Mouse (Mus musculus) midbrain, embryonic 16.5 days (tissue): Measurements from ENCODE around the gene Ndufv3. TPM values are rescaled to one million over a fixed set of nuclear protein-coding genes. Genes with fewer than 3 reads are reported as not detected.

Source experiments
- ATAC-seq: fragments of 200-750 bp; cut with Nextera tagmentation; 2 replicates; pipeline ENCODE4 v1.8.0; 2017; ENCODE audit warnings: moderate TSS enrichment
- H3K27ac ChIP-seq: fragments of 300-500 bp; sonication (generic); 2 replicates; pipeline ENCODE4 v1.5.1; 2014; ENCODE audit warnings: mild to moderate bottlenecking, low read length, mixed read lengths
- H3K27me3 ChIP-seq: fragments of 300-500 bp; sonication (generic); 2 replicates; pipeline ENCODE4 v1.6.1; 2014; ENCODE audit warnings: low read depth, low read length, mixed read lengths; ENCODE audit not compliant: control insufficient read depth, insufficient read depth
- H3K36me3 ChIP-seq: fragments of 300-500 bp; sonication (generic); 2 replicates; pipeline ENCODE4 v1.6.1; 2014; ENCODE audit warnings: mild to moderate bottlenecking, low read length, moderate library complexity, mixed read lengths; ENCODE audit not compliant: control insufficient read depth, insufficient read depth
- H3K4me1 ChIP-seq: fragments of 300-500 bp; sonication (generic); 2 replicates; pipeline ENCODE4 v1.6.1; 2014; ENCODE audit warnings: mild to moderate bottlenecking, low read length, mixed read lengths; ENCODE audit not compliant: control insufficient read depth, insufficient read depth
- H3K4me2 ChIP-seq: fragments of 300-500 bp; sonication (generic); 2 replicates; pipeline ENCODE4 v1.6.1; 2014; ENCODE audit warnings: mild to moderate bottlenecking, low read length, mixed read lengths
- H3K4me3 ChIP-seq: fragments of 300-500 bp; sonication (generic); 2 replicates; pipeline ENCODE4 v1.5.1; 2014; ENCODE audit warnings: low read depth, mild to moderate bottlenecking, low read length, moderate library complexity, mixed read lengths
- H3K9ac ChIP-seq: fragments of 300-500 bp; sonication (generic); 2 replicates; pipeline ENCODE4 v1.6.1; 2014; ENCODE audit warnings: low read depth, low read length, mixed read lengths
- H3K9me3 ChIP-seq: fragments of 300-500 bp; sonication (generic); replicated peaks from 2 replicates; pipeline ENCODE4 v1.6.1; 2014; ENCODE audit warnings: mild to moderate bottlenecking, low read length, mixed read lengths; ENCODE audit not compliant: control insufficient read depth, poor library complexity, severe bottlenecking
- WGBS: fragments of 180-500 bp; shearing (Covaris S2); extraction: QIAGEN DNeasy Blood & Tissue Kit; methylation state at CpG from one replicate; pipeline ENCODE4 v1.1.7; 2014; 5-methylcytosine and 5-hydroxymethylcytosine counted together
- polyA plus RNA-seq: library from polyadenylated mRNA; unstranded; fragments of >200 nt; fragmentation: Nextera tagmentation; extraction: Ambion mirVana; gene quantifications from 2 replicates; pipeline ENCODE4 v1.2.1, GENCODE M21; 2015

The Ndufv3 gene
- polyA plus RNA-seq, 1 experiment from 2014 or later: 424 TPM

GRCm38 (mm10) chr17:31566276-31566675 is 46.4 kb downstream of the Ndufv3 start:
- Histone ChIP-seq H3K27me3 (no peaks in the 10 kb centered on the region), H3K9ac (peak overlapping the region; percentile 82), H3K4me1 (peaks cover 45% of the 10 kb centered on the region), H3K9me3 (no peaks in the 10 kb centered on the region), H3K4me2 (peak overlapping the region; percentile 87), H3K4me3 (peak overlapping the region; percentile 80), H3K27ac (no peak overlapping the region), H3K36me3 (no peaks in the 10 kb centered on the region)
- ATAC-seq: no peak
- WGBS: 48% methylated on average over 6 of the region's 6 CpGs

GRCm38 (mm10) chr17:31569756-31570155 is 49.8 kb downstream of the Ndufv3 start:
- Histone ChIP-seq H3K36me3 (no peaks in the 10 kb centered on the region), H3K9ac (no peak overlapping the region), H3K4me3 (no peak overlapping the region), H3K27me3 (no peaks in the 10 kb centered on the region), H3K9me3 (no peaks in the 10 kb centered on the region), H3K4me2 (no peak overlapping the region), H3K4me1 (peaks cover 40% of the 10 kb centered on the region), H3K27ac (no peak overlapping the region)
- 87% methylated on average over 1 of the region's 1 CpGs for WGBS
- no peak for ATAC-seq

GRCm38 (mm10) chr17:31570321-31570925 is 50.5 kb downstream of the Ndufv3 start:
- Histone ChIP-seq H3K27me3 (no peaks in the 10 kb centered on the region), H3K9ac (no peak overlapping the region), H3K4me3 (no peak overlapping the region), H3K4me2 (no peak overlapping the region), H3K36me3 (no peaks in the 10 kb centered on the region), H3K4me1 (peaks cover 40% of the 10 kb centered on the region), H3K27ac (no peak overlapping the region), H3K9me3 (no peaks in the 10 kb centered on the region)
- WGBS: 89% methylated on average over 9 of the region's 9 CpGs
- ATAC-seq: no peak

- WGBS: 81% methylated on average over 5 of the region's 5 CpGs
- ATAC-seq: no peak
- no peak overlapping the region for H3K27ac ChIP-seq
- H3K27me3 ChIP-seq: no peaks in the 10 kb centered on the region
- no peak overlapping the region for H3K4me3 ChIP-seq
- no peaks in the 10 kb centered on the region for H3K36me3 ChIP-seq
- no peak overlapping the region for H3K9ac ChIP-seq
- H3K4me2 ChIP-seq: no peak overlapping the region
- peaks cover 30% of the 10 kb centered on the region for H3K4me1 ChIP-seq
- H3K9me3 ChIP-seq: no peaks in the 10 kb centered on the region
Observed at GRCm38 (mm10) chr17:31571689-31572088, 51.8 kb downstream of the Ndufv3 start.

- 85% methylated on average over 7 of the region's 7 CpGs for WGBS
- H3K9me3 ChIP-seq: no peaks in the 10 kb centered on the region
- no peak overlapping the region for H3K9ac ChIP-seq
- ATAC-seq: no peak
- H3K36me3 ChIP-seq: no peaks in the 10 kb centered on the region
- no peak overlapping the region for H3K27ac ChIP-seq
- H3K4me1 ChIP-seq: peaks cover 3% of the 10 kb centered on the region; the same call in 1 of the 2 replicates
- no peak overlapping the region for H3K4me3 ChIP-seq
- H3K27me3 ChIP-seq: no peaks in the 10 kb centered on the region
- no peak overlapping the region for H3K4me2 ChIP-seq
Observed at GRCm38 (mm10) chr17:31574662-31575061, 54.7 kb downstream of the Ndufv3 start.

GRCm38 (mm10) chr17:31576394-31577175 is 56.7 kb downstream of the Ndufv3 start:
- Histone ChIP-seq H3K4me1 (no peaks in the 10 kb centered on the region; the same call in 1 of the 2 replicates), H3K4me2 (no peak overlapping the region), H3K27ac (no peak overlapping the region), H3K9me3 (no peaks in the 10 kb centered on the region), H3K27me3 (no peaks in the 10 kb centered on the region), H3K4me3 (no peak overlapping the region), H3K36me3 (no peaks in the 10 kb centered on the region), H3K9ac (no peak overlapping the region)
- ATAC-seq: no peak
- 87% methylated on average over 10 of the region's 10 CpGs for WGBS

- no peak overlapping the region for H3K4me2 ChIP-seq
- H3K4me1 ChIP-seq: no peaks in the 10 kb centered on the region; the same call in 1 of the 2 replicates
- ATAC-seq: no peak
- no peaks in the 10 kb centered on the region for H3K9me3 ChIP-seq
- H3K27ac ChIP-seq: peak overlapping the region; percentile 30; the same call in 1 of the 2 replicates
- 24% methylated on average over 3 of the region's 3 CpGs for WGBS
- H3K27me3 ChIP-seq: no peaks in the 10 kb centered on the region
- 0 out of 2 replicates have a peak, but pooled peaks cover 5% of the 10 kb centered on the region for H3K36me3 ChIP-seq
- no peak overlapping the region for H3K9ac ChIP-seq
- H3K4me3 ChIP-seq: no peak overlapping the region
Observed at GRCm38 (mm10) chr17:31580344-31580743, 60.4 kb downstream of the Ndufv3 start.
